13 mouse cellular contexts compared by ENCODE assay signal in genomic region chr5:131948571-131949151, GRCm38 (mm10).
DNase-seq lines count a peak whose midpoint lies in the region; ATAC-seq and TF ChIP-seq lines count a peak whose summit lies in the region.
"Had no signal": no experiment of that assay in that cellular context is flagged by ENCODE, and none has a peak within 500 bp of the region (broad histone marks: within the 10 kb centered on the region; RNA-seq: fewer than 3 reads in every experiment).

No protein-coding gene starts in this region.

- 0 out of 2 replicates have a peak overlapping the region, but pooled peaks have one; percentile 18 for H3K9ac ChIP-seq in stomach, embryonic 16.5 days (ENCODE audit: low read length)
- H3K9ac ChIP-seq in stomach, postnatal 0 days (ENCODE audit: low read length), result no peak overlapping the region
- H3K9ac ChIP-seq: liver, embryonic 14.5 days; stomach, embryonic 15.5 days had no signal

- H3K27ac ChIP-seq in stomach, embryonic 16.5 days (ENCODE audit: low read length), result 0 out of 2 replicates have a peak overlapping the region, but pooled peaks have one; percentile 10
- H3K27ac ChIP-seq in stomach, postnatal 0 days (replicated peaks), result no peak overlapping the region
- no peak overlapping the region for H3K27ac ChIP-seq in cerebellum, adult 2 months (ENCODE audit: insufficient read depth, low read length)
- H3K27ac ChIP-seq: liver, embryonic 14.5 days; stomach, embryonic 15.5 days had no signal

- H3K4me2 ChIP-seq in stomach, embryonic 16.5 days (ENCODE audit: low read depth, low read length), result no peak overlapping the region
- no peak overlapping the region for H3K4me2 ChIP-seq in stomach, postnatal 0 days (replicated peaks; ENCODE audit: low read depth)
- H3K4me2 ChIP-seq: stomach, embryonic 15.5 days had no signal

- no peak for TF ChIP-seq POLR2A in cerebellum, adult 2 months (IDR thresholded peaks at IDR 0.05; ENCODE audit: borderline replicate concordance, insufficient read depth, low read length)

- TF ChIP-seq CTCF in stomach, postnatal 0 days (IDR thresholded peaks at IDR 0.05; ENCODE audit: low read depth), result no peak
- no peak for TF ChIP-seq CTCF in cerebellum, adult 2 months (IDR thresholded peaks at IDR 0.05; ENCODE audit: borderline replicate concordance, insufficient read depth, low read depth, low read length)

- H3K4me3 ChIP-seq in stomach, embryonic 16.5 days (replicated peaks; ENCODE audit: low read length), result no peak overlapping the region
- H3K4me3 ChIP-seq in stomach, postnatal 0 days (ENCODE audit: low read depth, low read length), result no peak overlapping the region
- no peak overlapping the region for H3K4me3 ChIP-seq in cerebellum, adult 2 months (replicated peaks; ENCODE audit: insufficient read depth, low read depth, low read length)
- H3K4me3 ChIP-seq: megakaryocyte, embryonic 14.5 days; stomach, embryonic 15.5 days had no signal

- no peak for TF ChIP-seq EP300 in stomach, postnatal 0 days (optimal IDR thresholded peaks at IDR 0.05)

- H3K27me3 ChIP-seq in stomach, embryonic 16.5 days (ENCODE audit: control insufficient read depth, insufficient read depth, low read length), result no peaks in the 10 kb centered on the region
- no peaks in the 10 kb centered on the region for H3K27me3 ChIP-seq in stomach, postnatal 0 days (ENCODE audit: control insufficient read depth, insufficient read depth, low read length)
- H3K27me3 ChIP-seq in cerebellum, adult 2 months (ENCODE audit: control insufficient read depth, insufficient read depth, low read length), result no peaks in the 10 kb centered on the region
- H3K27me3 ChIP-seq: megakaryocyte, embryonic 14.5 days; stomach, embryonic 15.5 days had no signal

- no peak for ATAC-seq in stomach, embryonic 16.5 days (ENCODE audit: insufficient read depth, low FRiP score)
- ATAC-seq in stomach, postnatal 0 days (ENCODE audit: low FRiP score, low TSS enrichment), result no peak
- ATAC-seq: CD4-positive, CD25-positive, alpha-beta regulatory T cell, adult 4 months had no signal

- no peaks in the 10 kb centered on the region for H3K4me1 ChIP-seq in stomach, embryonic 16.5 days (ENCODE audit: control insufficient read depth, insufficient read depth, low read length)
- H3K4me1 ChIP-seq in stomach, postnatal 0 days (replicated peaks; ENCODE audit: control insufficient read depth, insufficient read depth), result no peaks in the 10 kb centered on the region
- no peaks in the 10 kb centered on the region for H3K4me1 ChIP-seq in cerebellum, adult 2 months (ENCODE audit: control insufficient read depth, insufficient read depth, low read length)
- H3K4me1 ChIP-seq: stomach, embryonic 15.5 days had no signal

- H3K36me3 ChIP-seq in stomach, embryonic 16.5 days (ENCODE audit: control insufficient read depth, insufficient read depth, low read length), result no peaks in the 10 kb centered on the region
- no peaks in the 10 kb centered on the region for H3K36me3 ChIP-seq in stomach, postnatal 0 days (ENCODE audit: control insufficient read depth, insufficient read depth, low read length)
- H3K36me3 ChIP-seq: stomach, embryonic 15.5 days had no signal

- no peaks in the 10 kb centered on the region for H3K9me3 ChIP-seq in stomach, embryonic 16.5 days (replicated peaks; ENCODE audit: control insufficient read depth, low read length)
- H3K9me3 ChIP-seq in stomach, postnatal 0 days (ENCODE audit: control insufficient read depth, low read length), result no peaks in the 10 kb centered on the region
- H3K9me3 ChIP-seq: stomach, embryonic 15.5 days had no signal

- WGBS in stomach, embryonic 16.5 days, result 50% methylated on average over 7 of the region's 7 CpGs
- 59% methylated on average over 7 of the region's 7 CpGs for WGBS in stomach, postnatal 0 days
- 84% methylated on average over 7 of the region's 7 CpGs for WGBS in cerebellum, adult 2 months

- no peak for DNase-seq in stomach, postnatal 0 days (ENCODE audit: low spot score)
- DNase-seq in forelimb bud, embryonic 11.5 days (ENCODE audit: low read depth, low spot score), result peak; percentile 49
- DNase-seq in mesoderm, embryonic 11.5 days (ENCODE audit: low read depth, low spot score), result peak; percentile 34
- no peak for DNase-seq in frontal cortex, postnatal 10 days (ENCODE audit: low spot score in 2 of 2)
- DNase-seq in thymus, postnatal 10 days (ENCODE audit: low spot score in 2 of 2), result no peak
- DNase-seq in thymus, postnatal 36 days, result no peak
- DNase-seq in cerebellum, adult 2 months, result no peak
- DNase-seq: heart, adult 11 months had no signal

Comparison
In these comparisons a context has a peak if more than half of its experiments do, and no peak if none do; other contexts are left out.
1. DNase-seq: peak in forelimb bud, embryonic 11.5 days (single experiment) and mesoderm, embryonic 11.5 days (single experiment); none in stomach, postnatal 0 days (single experiment), frontal cortex, postnatal 10 days (0 of 2), thymus, postnatal 10 days (0 of 2), thymus, postnatal 36 days (0 of 2) and cerebellum, adult 2 months (0 of 2).